Mouse (Mus musculus): ENCODE measurements around the gene Cep131.

DNA sequence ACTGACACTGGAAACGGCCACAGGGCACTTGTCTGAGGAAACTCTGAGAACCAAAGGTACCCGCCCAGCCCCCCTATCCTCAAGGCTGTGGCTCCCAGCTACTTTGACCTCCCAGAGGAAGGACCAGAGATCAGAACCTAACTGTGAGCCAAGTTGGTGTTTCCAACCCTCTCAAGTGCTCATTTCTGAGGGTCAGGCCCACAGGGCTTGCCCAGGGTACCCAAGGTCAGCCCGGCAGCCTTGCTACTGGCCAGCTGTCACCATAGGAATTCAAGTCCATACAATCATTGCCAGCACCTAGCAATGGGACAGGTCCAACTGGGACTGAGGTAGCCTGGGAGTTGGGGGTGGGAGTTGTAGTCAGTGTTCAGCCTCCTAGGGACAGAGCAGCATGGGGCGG is 4.0 kb upstream of the Cep131 start:
- TF ChIP-seq CTCF (IDR thresholded peaks at IDR 0.05; ENCODE audit: borderline replicate concordance, control insufficient read depth, extremely low read depth, insufficient read depth, low read length, poor library complexity) (no peak), POLR2A (IDR thresholded peaks at IDR 0.05; ENCODE audit: control insufficient read depth, extremely low read depth, insufficient read depth, low read length, poor library complexity) (no peak)
